Mouse (Mus musculus) CD4-positive helper T cell, adult 2 months (primary cell): ENCODE results near the gene Kcnh2.

ENCODE experiments used
- DNase-seq: peaks from one replicate; pipeline ENCODE4 v3.0.0-alpha.2; 2012; ENCODE audit warnings: low read depth, missing footprints, low spot score

The Kcnh2 gene

DNA sequence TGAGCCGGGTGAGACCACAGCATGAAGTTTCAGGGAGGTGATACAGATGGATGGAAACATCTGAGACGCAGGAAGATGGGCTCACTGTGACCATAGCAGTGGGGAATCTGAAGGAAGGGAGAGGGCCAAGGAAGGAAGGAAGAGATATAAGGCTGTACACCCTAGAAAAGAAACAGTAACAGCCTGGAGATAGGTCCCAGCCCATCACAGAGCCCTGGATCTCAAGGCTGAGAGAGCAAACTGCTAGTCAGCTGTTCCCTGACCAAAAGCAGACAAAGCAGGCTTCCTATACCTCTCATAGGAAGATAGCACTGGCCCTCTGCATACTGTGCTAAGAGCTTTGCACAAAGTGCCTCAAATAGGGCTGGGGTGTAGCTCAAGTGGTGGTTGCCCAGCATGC, 27.3 kb upstream of the Kcnh2 start:
- no peak for DNase-seq

DNA sequence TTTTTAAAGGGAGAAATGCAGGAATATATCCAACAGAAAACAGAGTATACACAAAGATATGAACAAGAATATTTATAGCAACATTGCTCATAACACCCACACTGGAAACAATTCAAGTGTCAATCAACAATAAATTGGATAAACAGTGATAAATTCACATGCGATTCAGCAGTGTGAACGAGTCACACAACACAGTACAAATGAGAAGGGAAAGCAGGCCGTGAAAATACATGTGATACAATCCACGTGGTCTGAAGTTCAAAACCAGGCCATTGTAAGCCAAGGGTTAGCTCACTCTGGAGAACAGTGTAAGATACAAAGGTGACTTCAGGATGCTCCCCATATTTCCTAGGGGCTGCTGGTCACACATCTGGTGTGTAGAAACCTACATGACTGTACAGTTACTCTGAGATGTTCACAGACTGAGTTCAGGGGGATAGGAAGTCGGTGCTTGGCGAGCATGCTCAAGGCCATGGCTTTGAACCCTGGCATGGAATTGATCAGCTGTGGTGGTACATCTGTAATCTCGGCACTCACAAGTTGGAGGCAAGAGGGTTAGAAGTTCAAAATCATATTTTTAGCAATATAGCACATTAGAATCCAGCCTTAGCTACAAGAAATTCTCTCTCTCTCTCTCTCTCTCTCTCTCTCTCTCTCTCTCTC, 23.4 kb upstream of the Kcnh2 start:
- no peak for DNase-seq

DNA sequence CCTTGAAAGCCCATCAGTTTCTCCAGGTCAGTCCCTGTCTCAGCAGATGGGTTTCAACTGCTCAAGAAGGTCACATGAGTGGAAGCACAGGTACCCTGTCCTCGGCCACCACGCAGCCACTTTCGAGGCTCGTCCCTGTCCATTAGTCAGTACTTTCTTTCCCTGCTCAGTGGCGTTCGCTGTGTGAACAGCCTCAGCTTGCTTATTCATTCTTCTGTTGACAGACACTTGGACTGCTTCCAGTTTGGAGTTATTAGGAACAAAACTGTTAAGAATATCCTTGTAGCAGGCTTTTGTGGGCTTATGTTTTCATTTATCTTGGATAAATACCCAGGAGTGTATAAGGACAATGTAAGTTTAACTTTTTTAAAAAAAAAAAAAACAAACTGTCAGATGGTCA, 22.8 kb upstream of the Kcnh2 start:
- no peak for DNase-seq

DNA sequence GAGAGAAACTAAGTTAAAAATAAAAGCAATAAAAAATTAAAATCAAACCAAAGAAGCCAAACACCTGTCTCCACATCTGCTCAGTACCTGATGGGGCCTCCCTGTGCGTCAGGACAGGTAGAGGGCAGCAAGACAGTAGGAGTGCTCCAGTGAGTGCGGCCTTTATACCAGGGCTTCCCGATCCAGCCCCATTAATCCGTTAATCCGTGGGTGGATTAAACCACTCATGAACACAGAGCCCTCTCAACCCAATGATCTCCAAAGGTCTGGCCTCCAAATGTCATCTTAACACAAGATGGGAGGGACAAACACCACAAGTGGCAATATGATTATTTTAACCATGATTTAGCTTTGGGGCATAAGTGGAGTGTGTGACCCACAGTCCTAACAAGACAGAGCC, 22.4 kb upstream of the Kcnh2 start:
- DNase-seq, result no peak

DNA sequence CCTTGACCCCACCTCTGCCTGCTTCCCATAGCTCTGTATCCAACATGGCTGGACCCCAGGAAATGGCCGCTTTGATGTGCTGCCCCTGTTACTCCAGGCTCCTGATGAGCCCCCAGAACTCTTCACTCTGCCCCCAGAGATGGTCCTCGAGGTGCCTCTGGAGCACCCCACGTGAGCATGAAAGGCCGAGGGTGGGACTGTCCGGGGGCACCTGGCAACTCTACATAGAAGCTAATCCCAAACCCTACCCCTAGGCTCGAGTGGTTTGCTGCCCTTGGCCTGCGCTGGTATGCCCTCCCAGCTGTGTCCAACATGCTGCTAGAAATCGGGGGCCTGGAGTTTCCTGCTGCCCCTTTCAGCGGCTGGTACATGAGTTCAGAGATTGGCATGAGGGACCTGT, 18.4 kb upstream of the Kcnh2 start:
- no peak for DNase-seq

DNA sequence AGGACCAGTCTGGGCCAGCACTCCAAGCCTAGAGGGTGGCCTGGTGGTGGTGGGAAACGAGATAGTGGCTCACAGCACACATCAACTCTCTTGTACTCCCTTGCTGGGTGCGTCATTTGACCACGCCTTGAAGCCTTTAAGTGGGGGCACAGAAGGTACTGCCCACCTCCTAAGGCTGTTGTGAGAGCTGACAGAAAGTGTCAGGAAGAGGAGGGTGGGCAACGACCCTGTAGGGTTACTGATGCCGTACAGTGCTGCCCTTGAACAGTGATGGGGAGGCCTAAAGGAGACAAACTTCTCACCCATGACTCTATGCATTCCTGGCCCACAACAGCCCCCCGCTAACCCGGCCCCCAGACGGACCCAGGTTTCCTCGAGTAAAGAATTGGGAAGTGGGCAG, 15.0 kb upstream of the Kcnh2 start:
- no peak for DNase-seq

DNA sequence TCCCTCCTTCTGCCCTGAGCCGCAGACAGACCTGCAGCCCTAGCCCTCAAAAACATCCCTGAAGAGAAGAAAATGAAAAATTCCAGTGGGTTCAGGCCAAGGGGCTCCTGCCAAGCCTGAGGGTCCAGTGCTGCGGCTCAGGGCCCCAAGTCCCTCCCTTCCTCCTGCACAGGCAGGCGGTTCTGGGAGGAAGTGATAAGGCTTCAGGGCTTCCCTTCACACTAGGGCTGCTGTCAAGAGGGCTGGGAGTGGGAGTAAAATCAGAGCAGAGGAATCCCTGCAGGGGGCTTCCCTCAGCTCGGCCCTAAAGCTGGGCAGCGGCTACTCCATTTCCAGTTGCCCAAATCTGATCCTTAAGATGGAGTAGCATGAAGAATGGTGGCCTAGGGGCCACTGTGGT, 14.1 kb upstream of the Kcnh2 start:
- no peak for DNase-seq

DNA sequence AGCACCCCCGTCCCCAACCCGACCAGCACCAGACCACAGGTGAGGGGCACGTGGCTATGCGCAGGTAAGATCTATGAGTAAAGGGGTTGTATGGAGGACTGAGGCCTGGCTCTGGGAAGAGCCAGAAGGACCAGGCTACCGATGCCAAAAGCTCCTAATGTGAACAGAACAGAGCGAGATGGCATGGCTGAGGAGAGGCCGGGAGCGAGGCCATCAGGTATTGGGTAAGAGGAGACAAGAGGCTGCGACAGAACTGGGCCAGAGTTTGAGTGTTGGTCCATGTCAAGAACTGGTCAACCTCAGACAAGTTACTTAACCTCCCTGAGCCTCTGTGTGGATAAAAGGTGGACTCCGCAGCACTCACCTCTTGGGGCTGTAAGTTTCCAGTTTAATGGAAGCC, 13.6 kb upstream of the Kcnh2 start:
- no peak for DNase-seq

DNA sequence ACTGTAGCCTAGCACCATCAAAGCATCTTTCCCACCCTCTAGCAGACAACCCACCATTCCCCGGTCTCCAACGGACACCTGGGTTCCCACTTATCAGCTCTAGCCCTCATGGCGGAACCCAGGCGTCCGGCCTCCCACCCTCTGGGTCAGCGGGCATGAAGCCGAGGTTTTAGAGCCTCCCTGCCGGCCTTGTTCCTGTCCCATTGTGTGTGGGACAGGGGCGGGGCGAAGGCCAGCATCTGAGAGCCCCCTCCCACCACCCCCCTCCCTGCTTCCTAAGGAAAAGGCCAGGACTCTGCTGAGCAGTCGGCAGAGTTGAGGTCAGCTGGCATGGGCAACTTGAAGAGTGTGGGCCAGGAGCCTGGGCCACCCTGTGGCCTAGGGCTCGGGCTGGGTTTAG, 13.1 kb upstream of the Kcnh2 start, which contains the start of gene Nos3:
TSS of gene Nos3 (plus strand) at position 303 of the 400 bp plus-strand sequence.
- DNase-seq, result no peak

DNA sequence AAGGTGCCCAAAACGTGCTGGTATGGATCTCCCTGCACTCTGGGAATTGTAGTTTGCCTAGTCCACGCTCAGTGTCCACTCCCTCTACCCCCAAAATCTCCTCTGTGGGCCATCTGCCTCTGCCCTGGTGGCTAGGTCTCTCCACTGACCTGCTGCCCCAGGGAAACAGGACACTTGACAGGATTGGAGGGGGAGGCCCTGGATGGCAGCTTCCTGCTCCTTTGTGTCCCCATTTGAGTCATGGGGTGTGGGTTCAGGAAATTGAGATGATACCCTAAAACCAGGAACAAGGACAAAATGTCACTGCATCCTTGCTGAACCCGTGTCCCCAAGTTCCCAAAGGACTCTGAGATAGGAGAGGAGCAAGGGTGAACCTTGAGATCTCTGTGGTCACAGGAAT, 12.7 kb upstream of the Kcnh2 start:
- DNase-seq, result no peak

DNA sequence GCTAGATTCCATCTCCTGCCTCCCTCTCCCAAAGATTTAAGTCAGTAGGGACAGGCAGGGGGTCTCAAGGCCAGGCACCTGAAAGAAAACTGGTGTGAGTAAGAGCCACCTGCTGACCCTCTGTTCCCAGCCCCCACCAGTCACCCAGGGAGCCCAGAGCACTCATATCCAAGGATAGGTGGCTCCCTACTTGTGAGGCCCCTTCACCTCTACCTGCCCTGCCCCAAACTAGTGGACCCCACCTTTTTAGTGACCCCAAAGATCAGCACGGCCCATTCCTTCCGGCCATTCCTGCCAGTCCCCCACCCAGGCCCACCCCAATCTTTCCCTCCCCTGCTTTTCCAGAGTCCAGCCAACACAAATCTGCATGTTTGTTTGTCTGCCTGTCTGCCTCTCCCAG, 12.1 kb upstream of the Kcnh2 start:
- DNase-seq, result no peak

DNA sequence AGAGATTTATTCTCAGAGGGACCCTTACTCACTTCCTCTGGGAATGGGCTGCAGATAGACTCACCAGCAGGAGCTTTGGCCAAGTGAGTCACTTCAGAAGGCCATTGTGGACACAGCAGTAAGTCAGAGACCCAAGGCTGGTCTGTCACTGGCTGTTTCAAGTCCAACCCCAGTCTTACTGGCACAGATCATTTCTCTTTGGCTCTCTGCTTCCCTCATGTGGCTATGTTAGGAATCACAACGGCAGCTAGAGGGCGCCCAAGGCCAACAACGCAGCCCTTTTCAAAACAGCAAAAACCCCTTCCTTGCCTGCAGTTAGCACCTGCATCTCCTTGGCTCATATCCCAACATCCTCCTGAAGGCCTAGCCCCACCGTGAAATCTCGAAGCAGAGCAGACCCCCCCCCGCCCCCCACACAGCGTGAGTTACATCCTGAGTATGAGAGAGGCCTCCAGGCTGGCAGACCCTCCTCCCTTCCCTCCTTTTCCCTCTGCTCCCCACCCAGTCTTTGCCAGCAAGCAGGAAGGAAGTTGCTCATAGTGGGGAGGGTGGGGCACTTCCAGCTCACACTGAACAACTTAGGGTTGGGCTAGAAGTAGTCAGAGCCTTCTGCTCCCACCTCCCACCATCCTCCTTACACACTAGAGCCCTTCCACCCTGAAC, 9.5 kb upstream of the Kcnh2 start:
- DNase-seq, result peak; percentile 82

DNA sequence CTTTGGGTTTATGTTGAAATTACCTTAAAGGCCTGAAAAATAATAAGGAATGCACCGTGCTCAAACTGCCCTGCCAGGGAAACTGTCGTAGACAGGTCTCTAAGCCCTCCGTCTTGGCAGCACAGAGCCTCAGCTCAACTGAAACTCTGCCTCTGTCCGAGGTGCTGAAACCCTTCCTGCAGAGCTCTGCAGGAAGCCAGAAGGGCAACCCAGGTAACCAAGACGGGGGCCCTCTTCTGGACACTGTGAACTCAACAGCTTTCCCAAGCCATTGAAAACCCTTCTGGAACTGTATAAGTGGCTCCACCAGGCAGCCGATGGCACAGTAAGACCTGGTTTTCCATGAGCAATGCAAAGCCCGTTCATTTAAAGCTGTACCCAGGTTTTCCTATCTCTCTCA, 6.1 kb upstream of the Kcnh2 start:
- peak; percentile 88 for DNase-seq

DNA sequence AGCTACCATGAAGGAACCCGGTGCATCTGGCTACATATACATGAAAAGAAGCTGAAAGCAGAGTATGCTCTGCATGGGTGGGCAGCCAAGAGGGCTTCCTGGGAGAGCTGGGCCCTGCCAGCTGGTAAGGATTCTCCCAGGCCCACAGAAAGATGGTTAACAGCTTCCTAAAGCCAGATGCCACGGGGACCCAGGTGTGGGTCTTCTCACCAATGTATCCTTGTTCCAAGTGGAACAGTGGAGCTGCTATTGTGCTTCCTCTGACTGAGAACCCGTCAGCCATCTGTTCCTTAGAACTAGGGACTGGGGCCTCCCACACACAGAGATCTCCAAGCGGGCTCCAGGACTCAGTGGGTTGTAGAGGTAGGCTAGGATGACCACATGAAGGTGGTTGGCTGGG, 5.4 kb upstream of the Kcnh2 start:
- DNase-seq, result no peak

DNA sequence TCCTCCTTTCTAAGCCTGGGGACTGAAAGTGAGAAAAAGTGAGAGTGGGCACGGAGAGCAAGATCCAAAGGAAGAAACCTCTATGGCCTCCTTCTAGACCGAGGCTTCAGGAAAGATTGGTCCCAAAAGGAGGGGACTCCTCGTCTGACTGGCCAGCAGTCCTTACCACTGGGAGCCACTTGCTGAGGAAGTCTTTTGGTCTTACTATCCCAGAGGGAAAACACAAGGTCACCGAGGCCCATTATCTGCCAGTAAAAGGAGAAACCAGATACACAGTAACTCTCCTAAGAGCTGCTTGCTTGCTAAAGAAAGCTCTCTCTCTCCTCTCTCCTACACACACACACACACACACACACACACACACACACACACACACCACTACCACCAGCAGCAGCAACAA, 1.9 kb upstream of the Kcnh2 start:
- DNase-seq, result no peak

DNA sequence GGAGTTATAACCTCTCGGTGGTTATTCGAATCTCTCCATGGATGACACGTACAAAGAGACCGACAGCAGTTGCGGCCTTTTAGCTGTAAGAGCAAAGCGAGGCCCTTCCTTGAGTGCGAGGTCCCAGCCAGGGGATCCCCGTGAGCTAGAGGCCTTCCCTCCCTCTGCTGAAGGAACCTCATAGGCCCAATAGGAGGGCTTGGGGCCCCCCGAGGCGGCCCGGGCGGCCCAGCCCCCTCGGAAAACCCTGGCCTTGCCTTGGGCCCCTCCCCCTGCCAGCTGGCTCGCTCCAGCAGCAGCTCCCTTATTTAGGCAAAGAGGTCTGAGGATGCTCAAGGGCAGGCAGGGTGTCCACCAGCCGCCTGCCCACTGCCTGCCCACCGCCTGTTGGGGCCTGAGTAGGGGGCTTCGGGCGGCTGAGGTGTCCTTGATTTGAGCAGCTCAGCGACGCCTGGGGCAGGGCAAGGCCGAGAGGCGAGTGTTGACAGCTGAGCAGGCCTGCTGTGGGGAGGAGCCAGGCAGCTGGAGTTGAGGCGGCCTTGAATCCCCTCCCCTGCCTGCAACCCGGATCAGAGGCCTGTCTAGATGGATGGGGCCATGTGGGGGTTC, 951 bp upstream of the Kcnh2 start:
- DNase-seq, result no peak

DNA sequence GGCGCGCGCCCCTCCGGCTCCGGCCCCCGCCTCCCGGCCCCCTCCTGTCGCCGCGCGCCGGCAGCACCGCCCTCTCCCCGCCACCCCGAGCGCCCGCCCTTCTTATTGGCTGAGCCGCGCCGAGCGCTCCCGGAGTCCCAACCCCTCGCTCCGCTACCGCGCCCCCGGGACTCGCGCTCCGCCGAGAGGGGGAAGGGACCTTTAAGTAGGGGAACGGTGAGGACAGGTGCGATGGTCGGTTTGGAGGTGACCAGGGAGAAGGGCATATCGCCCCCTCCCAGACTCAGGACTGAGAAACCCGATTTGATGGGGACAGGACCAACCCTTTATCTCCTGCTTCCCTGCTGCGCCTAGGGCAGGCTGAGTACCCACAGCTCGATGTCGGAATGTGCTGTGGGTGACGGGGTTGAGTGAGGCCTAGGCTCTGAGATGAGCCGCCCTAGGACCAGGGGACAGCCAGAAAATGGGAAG, 332 bp upstream of the Kcnh2 start:
- DNase-seq, result peak; percentile 68

DNA sequence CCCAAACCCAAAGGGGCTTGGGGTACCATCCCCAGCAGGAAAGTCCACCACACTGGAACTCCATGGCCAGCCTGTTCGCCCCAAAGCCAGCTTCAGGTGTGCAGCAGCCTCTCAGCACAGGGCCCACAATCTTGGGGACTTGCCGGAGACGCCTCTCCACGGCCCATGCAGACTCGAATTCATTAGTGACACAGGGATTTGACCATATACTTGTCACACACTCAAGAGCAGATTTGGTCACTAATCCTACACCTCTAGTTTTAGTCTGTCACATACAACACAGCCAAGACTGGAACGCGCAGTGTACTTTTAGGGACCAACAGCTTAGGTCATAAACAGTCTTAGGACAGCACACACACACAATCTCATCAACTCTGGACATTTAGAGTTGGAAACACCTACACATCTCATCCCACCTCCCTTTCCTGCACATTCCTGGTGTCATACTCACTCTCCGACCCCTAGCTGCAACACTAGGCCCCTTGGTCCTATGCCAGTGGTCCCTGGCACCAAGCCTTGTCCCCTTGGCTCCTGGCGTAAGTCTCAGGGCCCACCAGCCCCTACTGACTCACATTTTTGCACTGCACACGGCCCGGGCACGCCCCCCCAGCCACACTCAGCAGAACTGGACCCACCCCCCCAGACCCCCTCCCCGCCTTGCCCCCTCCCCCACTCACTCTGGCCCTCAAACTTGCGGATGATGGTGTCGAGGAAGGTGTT, 713 bp downstream of the Kcnh2 start:
- DNase-seq, result no peak

DNA sequence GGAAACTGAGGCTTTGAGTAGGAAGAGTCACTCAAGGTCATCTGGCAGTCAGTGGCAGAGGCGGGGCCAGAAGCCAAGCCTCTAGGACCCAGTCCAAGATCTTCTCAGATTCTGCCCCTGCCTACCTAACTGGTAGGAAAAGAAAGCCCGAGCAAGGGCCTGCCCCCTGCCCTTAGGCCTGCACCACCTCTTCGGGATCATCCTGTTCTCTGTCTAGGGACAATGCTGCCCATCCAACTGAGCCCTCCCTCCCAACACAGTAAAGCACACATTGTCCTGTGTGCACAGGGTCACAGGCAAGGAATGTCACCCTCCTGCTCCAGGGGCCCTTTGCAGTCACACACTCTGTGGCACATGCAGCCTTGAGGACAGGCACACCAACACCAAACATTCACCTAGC, 1.3 kb downstream of the Kcnh2 start:
- DNase-seq, result no peak

DNA sequence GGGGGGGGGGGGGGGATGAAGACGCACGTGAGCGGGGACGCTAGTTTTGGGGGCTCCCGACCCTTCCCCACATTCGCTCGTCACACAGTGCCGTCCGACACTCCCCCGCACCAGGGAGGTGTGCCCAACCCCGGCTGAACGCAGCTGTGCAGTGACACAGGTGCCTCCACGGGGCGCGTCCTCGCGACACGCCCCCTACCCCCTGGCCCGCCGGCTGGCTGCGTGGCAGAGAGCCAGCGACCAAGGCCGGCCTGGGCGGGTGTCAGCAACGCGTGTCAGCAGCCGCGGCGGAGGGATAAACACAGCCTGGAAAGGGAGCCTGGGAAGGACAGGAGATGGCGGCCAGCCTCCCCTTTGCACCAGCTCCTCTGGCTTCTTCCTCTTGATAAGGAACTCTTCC, 2.9 kb downstream of the Kcnh2 start:
- no peak for DNase-seq

DNA sequence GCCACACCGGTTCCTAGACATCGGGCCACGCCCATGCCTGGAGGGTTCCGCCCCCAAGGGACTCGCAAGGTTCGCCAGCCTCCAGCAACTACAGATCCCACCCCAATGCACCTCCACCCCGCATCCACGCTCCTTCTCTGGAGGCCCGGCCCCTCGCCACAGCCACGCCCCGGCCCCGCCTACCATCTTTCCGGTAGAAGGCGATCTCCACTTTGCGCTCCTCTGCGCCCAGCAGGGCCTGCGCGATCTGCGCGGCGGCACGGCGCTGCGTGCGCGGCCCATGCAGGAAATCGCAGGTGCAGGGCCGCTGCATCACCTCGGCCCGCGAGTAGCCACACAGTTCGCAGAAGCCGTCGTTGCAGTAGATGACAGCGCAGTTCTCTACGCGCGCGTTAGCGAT, 3.3 kb downstream of the Kcnh2 start:
- peak; percentile 92 for DNase-seq

DNA sequence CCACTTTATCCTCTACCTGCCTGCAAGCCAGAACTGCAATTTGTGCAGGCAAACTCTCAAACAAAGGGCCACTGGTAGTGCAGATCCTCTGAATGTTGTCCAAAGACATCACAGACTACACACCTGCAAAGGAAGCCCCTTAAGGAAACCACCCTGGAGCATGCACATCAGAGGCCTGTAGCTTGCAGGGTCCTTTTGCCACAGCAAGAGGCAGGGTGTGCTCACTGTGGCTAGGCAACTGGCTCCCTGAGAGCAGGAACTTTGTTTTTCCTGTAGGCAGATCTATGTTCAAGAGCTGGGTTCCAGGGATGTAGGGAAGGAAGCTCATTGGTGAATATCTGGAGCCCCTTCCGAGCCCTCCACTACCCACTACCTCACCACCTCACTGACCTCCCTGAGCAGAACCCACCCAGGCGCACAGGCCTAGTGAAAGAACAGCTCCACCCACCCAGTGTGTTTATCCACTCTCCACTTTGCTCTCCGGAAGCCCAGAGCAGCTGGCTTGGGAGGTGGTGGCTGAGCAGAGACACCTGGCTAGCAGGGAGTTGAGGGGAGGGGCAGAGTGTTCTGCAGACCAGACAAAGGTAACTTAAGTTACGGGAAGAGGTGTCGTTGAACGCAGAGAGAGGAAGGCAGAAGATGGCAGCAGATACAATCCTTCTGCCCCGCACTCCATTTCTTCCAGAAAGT, 4.1 kb downstream of the Kcnh2 start:
- no peak for DNase-seq
